Mouse (Mus musculus) c-Kit-positive CD71-positive TER-119-negative erythroid progenitor cells, embryonic 14.5 days (primary cell): Measurements from ENCODE around the gene Dnase1l1.

ENCODE experiments used
- DNase-seq: peaks from one replicate; pipeline ENCODE4 v3.0.0-alpha.2; 2013; ENCODE audit warnings: low read depth

Gene Dnase1l1

DNA sequence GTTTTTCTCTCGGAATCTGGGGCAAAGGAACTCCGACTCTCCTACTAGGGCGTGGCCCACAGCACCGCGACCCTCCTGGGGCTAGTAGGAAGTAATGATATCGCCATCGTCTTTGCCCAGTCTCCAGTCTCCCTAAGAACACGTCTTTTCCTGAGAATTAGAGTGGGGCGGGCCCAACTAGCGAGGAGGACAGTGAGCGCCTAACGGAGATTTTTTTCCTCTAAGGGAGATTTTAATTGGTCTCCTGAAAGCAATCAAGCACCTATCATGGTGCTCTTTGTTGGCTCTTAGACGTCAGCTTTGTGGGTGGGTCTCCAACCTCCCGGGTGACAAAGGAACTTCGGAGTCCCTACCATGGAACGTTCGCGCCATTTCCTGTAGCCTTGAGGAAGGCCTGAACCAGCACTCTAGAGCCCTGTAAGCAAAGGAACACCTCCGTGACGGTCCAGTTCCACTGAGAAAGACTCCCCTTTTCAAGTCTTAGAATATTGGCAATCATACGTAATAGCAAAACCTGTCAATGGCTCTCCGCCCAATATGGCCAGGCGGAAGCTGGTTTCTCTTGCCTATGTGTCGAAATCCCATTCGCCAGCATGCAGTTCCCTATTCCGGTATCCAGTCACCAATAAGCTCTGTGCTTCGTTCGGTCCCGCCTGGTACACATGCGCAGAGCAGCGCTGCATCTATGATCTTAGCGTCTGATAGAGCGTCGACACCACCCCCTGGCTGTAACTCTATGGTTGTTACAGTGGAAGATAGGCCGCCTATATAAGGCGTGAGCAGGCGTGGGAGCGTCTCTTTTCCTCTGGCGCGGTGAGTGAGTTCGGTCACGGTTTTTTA, 11.9 kb downstream of the Dnase1l1 start, which contains the start of gene Rpl10:
Gene Rpl10, plus strand, starts transcription at position 751 of the 840 bp plus-strand sequence.
- peak; percentile 84 for DNase-seq

GRCm38 (mm10) chrX:74269736-74270061, 12.4 kb downstream of the Dnase1l1 start:
- no peak for DNase-seq

DNA sequence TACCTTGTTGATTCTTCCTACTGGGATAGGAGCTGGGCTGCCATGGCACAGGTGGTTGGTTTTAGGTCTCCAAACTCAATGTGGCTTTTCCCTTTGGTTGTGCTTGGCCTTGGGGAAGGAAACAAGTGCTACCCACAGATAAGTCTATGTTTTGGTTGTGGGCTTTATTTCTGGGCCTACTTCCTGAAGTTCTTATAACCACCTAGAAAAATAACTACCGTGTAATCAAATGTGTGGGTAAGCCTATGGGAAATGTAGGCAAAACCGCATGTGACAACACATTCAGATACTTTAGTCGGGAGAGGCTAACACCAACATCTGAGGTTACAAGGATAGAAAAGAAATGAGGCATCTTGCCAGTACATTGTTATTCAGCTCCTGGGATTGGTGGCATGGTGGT, 24.4 kb downstream of the Dnase1l1 start:
- no peak for DNase-seq

GRCm38 (mm10) chrX:74254888-74255565, 27.1 kb downstream of the Dnase1l1 start:
- no peak for DNase-seq

GRCm38 (mm10) chrX:74254153-74254887, 27.8 kb downstream of the Dnase1l1 start, which contains the start of gene Emd:
Gene Emd, plus strand, starts transcription at chrX:74254687.
- peak; percentile 82 for DNase-seq

DNA sequence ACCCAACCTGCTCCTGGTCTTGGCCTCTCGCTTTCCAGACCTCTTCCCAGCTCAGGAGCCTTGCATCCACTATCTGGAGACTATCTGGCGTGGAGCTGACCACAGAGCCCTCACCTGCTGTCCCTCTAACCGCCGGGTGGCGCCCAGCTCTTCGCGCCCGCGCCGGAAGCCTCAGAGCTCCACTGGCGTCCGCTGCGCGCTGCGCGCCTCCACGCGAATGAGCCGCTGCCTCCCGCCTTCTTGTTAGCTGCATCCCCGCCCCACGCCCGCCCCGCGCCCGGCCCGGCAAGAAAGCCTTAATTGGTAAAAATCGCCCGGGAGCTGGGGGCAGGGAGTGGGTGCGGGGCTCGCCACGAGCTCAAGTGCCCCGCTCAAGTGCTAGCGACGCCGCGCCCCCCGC, 32.5 kb downstream of the Dnase1l1 start, which contains the start of gene Flna:
Gene Flna, minus strand, starts transcription at position 206 of the 400 bp plus-strand sequence.
- no peak for DNase-seq

DNA sequence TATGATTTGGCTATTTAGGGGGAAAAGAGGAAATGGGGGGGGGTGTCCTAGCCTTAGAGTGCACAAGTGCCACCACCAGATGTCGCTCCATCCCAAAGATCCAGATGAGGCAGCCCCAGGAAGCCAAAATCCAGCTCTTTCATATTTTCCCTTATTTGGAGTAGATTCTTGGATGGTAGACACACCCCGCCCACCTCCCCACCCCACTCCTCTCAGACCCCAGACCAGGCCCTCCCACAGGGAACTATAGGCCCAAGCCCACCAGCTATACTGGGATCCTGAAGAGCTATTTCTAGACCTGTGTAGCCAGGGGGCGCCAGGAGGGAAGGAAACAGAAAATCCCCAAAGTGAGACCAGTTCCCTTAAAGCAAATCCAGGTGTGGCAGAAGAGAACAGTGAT, 33.5 kb downstream of the Dnase1l1 start:
- DNase-seq = no peak

DNA sequence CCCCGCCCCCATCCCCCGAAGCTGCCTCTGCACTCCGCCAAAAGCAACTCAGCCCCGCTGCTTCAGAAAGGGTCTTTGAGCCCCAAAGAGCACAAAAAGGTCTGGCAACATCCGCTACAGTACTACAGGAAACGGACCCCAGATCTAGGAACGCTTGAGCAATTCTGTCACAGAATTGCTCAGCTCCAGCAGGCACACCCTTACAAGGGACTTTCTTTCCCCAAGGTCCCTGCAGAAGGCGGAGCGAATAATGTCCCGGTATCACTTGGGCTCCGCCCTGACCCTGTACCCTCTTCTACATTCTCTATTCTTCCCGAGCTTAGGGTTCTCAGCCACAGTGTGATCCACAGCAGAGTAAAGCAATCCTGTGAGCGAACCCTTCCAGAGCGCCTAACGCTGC, 35.4 kb downstream of the Dnase1l1 start:
- DNase-seq = no peak

DNA sequence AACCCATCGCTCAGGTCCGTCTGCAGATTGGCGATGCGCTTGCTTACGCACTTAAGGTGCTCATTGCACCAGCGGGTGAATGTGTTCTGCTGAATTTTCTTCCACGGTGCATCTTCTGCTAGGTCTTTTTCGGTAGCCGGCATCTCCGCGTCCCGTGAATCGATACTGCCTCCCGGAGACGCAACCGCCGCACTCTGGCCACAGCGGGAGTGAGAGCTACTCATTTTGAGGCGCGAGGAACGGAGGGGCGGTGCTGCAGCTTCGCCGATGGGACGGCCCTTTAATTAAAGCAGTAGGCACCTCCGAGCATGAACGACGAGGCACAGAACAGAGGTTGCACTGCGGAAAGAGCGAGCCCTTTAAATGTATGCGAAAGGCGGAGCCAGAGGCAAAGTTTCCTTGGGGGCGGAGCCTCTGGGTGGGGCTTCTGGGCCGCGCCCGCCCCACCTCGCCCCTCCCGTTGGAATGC, 35.9 kb downstream of the Dnase1l1 start:
- DNase-seq = peak; percentile 75

DNA sequence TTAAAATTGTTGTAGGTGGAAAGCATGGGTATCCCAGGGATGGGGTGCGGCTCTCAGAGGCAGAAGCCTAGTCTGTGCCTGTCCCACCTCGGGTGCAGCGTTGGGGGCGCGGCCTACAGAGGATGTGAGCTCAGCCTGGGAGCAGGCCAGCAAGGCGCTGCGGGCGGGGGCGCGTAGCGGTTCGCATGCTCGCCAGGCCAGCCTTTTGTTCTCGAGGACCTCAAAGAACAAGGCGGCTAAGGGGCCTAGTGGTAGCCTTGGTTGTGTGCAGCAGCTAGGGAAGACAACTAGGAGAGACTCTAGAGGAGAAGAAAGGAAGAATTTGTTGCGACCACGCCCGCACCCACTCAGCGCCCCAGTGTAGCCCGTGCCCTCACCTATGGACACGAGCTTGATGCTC, 36.5 kb downstream of the Dnase1l1 start:
- DNase-seq = no peak

DNA sequence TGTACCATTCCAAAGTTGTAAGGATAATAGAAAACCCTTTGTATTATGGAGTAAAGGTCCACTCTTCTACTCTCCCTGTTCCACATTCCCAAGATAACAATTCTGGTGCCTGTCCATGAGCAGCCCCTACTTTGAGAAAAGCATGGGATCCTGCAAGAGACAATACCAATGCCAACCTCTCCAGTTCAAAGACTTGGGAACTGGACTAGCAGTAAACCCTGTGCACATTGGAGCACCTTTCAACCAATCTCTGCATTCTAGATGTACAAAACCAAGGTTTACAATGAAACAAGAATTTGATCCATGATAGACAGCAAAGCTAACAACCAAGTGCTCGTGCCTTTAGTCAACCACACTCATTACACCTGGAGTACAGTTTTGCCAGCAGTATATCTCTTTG, 37.0 kb downstream of the Dnase1l1 start:
- DNase-seq = no peak

GRCm38 (mm10) chrX:74244614-74245083, 37.5 kb downstream of the Dnase1l1 start:
- no peak for DNase-seq

DNA sequence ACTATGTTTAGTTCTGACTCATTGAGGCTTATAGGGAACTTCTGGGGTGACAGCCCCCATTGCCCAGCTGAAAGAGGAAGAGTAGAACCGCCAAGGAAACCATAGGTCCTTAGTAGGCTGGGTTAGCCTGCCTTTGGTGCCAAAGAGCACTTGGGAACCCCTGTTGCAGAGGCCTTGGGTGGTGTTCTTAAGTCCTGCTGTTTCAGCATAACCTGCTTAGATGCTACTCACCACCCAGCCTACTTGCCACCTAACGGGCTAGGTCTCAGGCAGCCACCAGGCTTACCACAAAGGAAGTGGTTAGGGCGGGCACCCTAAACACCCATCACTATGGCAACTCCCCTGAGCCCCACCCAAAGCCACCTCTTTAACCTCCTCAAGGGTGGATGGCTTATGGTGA, 38.3 kb downstream of the Dnase1l1 start:
- DNase-seq = peak; percentile 47

DNA sequence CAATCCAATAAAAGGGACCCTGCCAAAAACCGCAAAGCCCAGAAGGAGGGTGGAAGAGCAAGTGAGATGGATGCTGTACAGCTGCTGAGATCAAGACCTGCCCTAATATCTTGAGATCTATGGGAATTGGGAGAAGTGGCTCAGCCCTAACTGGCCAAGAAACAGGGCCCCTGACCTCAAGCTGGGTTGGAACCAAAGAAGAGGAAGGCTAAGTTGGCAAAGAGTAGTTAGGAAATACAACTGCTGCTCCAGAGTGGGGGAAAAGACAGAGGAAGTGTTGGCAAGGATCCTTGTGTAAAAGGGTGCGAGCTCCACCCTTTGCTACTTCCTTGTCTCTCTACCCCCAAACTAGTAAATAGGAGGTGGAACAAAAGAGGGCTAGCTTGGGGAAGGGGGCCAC, 38.7 kb downstream of the Dnase1l1 start:
- no peak for DNase-seq

- no peak for DNase-seq
Measured at GRCm38 (mm10) chrX:74240332-74240731, 41.8 kb downstream of the Dnase1l1 start.

- no peak for DNase-seq
Measured at GRCm38 (mm10) chrX:74233196-74233595, 48.9 kb downstream of the Dnase1l1 start.

- no peak for DNase-seq
Measured at GRCm38 (mm10) chrX:74230038-74230437, 52.1 kb downstream of the Dnase1l1 start.
